Mouse (Mus musculus) cerebellum, adult 2 months (tissue): Measurements from ENCODE around the gene Thop1. TPM values are rescaled to one million over a fixed set of nuclear protein-coding genes. Genes with fewer than 3 reads are reported as not detected.
"Not testable (repeated sequence)": the region's sequence is repeated elsewhere in the genome, so short reads cannot be mapped to it uniquely, and the experiment has no call there.

Experiments used
- DNase-seq, 2 experiments: peaks; one replicate each; pipeline ENCODE4 v3.0.0; 2021
- H3K27ac ChIP-seq: fragments of 200-500 bp; 2 replicates; pipeline ENCODE4 v1.5.1; 2012; ENCODE audit warnings: low read length, control low read depth, inconsistent platforms; ENCODE audit not compliant: insufficient read depth
- H3K27me3 ChIP-seq: fragments of 200-500 bp; 2 replicates; pipeline ENCODE4 v1.6.1; 2012; ENCODE audit warnings: inconsistent platforms, mild to moderate bottlenecking, low read length, moderate library complexity; ENCODE audit not compliant: control insufficient read depth, insufficient read depth
- H3K4me1 ChIP-seq: fragments of 200-500 bp; 2 replicates; pipeline ENCODE4 v1.6.1; 2011; ENCODE audit warnings: low read length; ENCODE audit not compliant: control insufficient read depth, insufficient read depth
- H3K4me3 ChIP-seq: fragments of 200-500 bp; replicated peaks from 2 replicates; pipeline ENCODE3; 2011; ENCODE audit warnings: mild to moderate bottlenecking, low read depth, low read length, control low read depth; ENCODE audit not compliant: insufficient read depth
- CTCF ChIP-seq: fragments of 200-500 bp; IDR thresholded peaks from 2 replicates; pipeline ENCODE4 v1.5.1; 2011; ENCODE audit warnings: low read depth, mild to moderate bottlenecking, control low read depth, low read length, moderate library complexity, borderline replicate concordance; ENCODE audit not compliant: insufficient read depth
- POLR2A ChIP-seq: fragments of 200-500 bp; IDR thresholded peaks from 2 replicates; pipeline ENCODE4 v1.6.1; 2011; ENCODE audit warnings: low read length, control low read depth, borderline replicate concordance; ENCODE audit not compliant: insufficient read depth
- WGBS: fragments of 180-500 bp; shearing (Covaris S2); methylation state at CpG from one replicate; pipeline ENCODE4 v1.1.7; 2018; 5-methylcytosine and 5-hydroxymethylcytosine counted together
- polyA plus RNA-seq: library from polyadenylated mRNA; depleted of rRNA; stranded (reverse); fragments of >200 nt; gene quantifications from 2 replicates; pipeline ENCODE4 v1.2.3, GENCODE M21; 2012

Thop1 gene
- polyA plus RNA-seq, 1 experiment: 54.7 TPM

DNA sequence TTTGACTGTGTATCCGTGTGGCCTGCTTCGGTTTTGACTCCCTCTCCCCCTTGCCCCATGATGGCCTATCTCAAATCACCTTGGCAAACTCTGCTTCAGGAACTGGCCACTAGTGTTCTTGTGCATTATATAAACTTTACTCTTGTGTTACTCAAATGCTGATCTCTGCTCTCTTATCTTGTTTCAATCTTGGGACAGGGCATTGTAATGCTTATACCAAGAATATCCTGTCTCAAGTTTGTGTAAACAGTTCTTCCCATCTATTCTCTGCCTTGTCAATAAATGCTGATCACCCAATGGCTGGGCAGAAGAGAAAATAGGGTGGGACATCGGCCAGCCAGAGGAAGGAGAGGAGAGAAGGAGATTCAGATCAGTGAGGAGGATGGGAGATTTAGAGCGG lies 7.1 kb upstream of the Thop1 start:
- H3K27ac ChIP-seq: no peak overlapping the region
- no peak for DNase-seq
- no peaks in the 10 kb centered on the region for H3K27me3 ChIP-seq
- TF ChIP-seq POLR2A (no peak), CTCF (no peak)
- no peak overlapping the region for H3K4me3 ChIP-seq
- peaks cover 8% of the 10 kb centered on the region for H3K4me1 ChIP-seq
- 57% methylated on average over 4 of the region's 4 CpGs for WGBS

DNA sequence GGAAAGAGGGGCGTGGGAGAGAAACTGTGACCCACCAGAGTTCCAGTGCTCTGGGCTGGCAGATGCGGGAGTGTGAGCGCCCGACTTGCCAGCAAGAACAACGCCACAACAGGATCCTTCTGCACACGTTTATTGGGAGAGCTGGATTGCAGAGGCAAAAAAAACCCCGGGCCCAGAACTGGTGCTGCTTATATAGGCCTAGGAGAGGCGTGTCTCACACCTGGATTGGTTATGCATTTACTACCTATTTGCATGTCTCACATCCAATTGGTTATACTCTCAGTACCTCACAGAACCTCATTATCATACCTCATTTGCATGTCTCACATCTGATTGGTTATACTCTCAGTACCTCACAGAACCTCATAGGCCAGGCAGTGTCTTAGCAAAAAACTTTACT lies 5.3 kb upstream of the Thop1 start:
- not testable (repeated sequence) for H3K27me3 ChIP-seq, DNase-seq, H3K4me1 ChIP-seq, H3K27ac ChIP-seq, H3K4me3 ChIP-seq
- 80% methylated on average over 8 of the region's 8 CpGs for WGBS

DNA sequence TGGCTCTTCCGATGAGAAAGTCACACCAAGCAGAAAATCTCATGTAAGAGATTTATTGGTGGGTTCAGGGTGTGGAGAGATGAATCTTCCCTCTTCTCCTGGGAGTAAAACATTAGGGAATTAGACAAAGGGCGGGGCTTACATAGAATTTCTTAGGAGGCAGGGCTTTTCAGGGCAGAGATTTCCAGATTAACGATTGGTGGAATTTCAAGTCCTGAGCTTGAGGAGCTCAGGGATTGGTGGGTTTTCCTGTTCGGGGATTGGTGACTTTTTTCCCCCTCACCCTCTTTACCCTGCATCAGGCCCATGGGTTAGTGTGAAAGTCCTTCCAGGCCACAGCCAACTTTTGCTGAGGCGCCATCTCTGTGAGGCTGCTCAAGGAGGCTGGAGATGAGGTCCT lies 1.1 kb upstream of the Thop1 start:
- TF ChIP-seq CTCF (no peak), POLR2A (no peak)
- Histone ChIP-seq H3K4me1 (peaks cover 8% of the 10 kb centered on the region; the same call in 1 of the 2 replicates), H3K27ac (no peak overlapping the region), H3K27me3 (no peaks in the 10 kb centered on the region), H3K4me3 (no peak overlapping the region)
- WGBS: 66% methylated on average over 5 of the region's 5 CpGs
- DNase-seq: no peak

DNA sequence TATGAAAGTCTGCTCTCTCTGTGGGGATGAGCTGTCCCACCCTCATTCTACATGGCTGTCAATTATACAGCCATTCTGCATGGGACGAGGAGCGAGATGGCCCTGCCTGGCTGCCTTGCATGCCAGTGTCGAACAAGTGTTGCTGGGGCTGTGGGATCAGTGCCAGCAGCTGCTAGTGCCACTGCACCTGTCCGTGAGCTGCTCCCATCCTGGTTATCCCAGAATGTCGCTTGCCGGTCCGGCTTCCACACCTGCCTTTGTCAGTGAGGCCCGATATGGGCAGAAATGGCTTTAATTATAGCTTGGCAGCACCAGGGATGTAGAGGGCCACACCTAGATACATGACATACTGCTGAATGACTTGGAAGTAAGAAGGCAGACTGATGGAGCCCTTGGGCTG lies 2.5 kb downstream of the Thop1 start:
- DNase-seq: no peak
- H3K27me3 ChIP-seq: no peaks in the 10 kb centered on the region
- WGBS: 71% methylated on average over 8 of the region's 8 CpGs
- H3K4me1 ChIP-seq: peaks cover 8% of the 10 kb centered on the region; the same call in 1 of the 2 replicates
- TF ChIP-seq POLR2A (no peak), CTCF (no peak)
- no peak overlapping the region for H3K4me3 ChIP-seq
- no peak overlapping the region for H3K27ac ChIP-seq

DNA sequence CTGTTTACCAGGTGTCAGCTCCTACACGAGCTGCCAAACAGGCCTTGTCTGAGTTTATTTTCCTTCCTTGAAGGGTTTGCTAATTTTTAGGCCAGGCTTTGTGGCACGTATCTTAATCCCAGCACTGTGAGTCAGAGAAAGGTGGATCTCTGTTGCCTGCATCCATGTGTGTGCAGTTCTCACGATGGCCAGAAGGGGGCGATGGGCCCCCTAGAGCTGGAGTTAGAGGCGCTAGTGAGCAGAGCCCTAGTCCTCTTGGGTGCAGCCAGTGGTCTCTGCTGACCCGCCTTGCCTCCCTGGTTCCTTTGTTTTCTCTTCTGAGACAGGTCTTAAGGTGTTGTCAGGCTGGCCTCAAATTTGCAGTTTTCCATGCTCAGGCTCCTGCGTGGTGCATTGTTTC lies 3.6 kb downstream of the Thop1 start:
- no peak for DNase-seq
- WGBS: 62% methylated on average over 7 of the region's 7 CpGs
- peaks cover 8% of the 10 kb centered on the region; the same call in 1 of the 2 replicates for H3K4me1 ChIP-seq

DNA sequence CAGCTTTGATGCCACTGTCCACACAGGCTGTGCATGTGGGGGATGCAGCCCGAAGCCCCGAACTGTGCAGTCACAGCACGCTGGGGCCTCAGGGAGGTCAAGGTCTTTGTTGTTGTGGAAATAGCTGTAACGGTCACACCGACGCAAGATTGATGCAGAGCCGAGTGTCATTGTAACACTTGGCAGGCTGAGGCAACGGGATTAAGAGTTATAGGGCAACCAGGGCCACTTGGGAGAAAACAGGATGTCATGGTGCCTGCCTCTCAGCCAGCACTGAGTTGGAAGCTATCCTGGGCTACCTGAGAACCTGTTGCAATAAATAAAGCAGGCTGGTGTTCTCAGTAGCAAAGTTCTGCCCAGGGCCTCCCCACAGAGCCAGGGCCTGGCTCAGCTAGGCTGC lies 5.9 kb downstream of the Thop1 start:
- Histone ChIP-seq H3K27me3 (no peaks in the 10 kb centered on the region), H3K4me1 (peaks cover 16% of the 10 kb centered on the region), H3K4me3 (no peak overlapping the region), H3K27ac (no peak overlapping the region)
- no peak for TF ChIP-seq POLR2A
- TF ChIP-seq CTCF: no peak
- no peak for DNase-seq
- 70% methylated on average over 8 of the region's 8 CpGs for WGBS

More for the DNA sequence above, 3.6 kb downstream of the Thop1 start:
- Histone ChIP-seq H3K27me3 (no peaks in the 10 kb centered on the region), H3K4me3 (no peak overlapping the region), H3K27ac (no peak overlapping the region)
- TF ChIP-seq POLR2A: no peak
- TF ChIP-seq CTCF: peak; percentile 59

DNA sequence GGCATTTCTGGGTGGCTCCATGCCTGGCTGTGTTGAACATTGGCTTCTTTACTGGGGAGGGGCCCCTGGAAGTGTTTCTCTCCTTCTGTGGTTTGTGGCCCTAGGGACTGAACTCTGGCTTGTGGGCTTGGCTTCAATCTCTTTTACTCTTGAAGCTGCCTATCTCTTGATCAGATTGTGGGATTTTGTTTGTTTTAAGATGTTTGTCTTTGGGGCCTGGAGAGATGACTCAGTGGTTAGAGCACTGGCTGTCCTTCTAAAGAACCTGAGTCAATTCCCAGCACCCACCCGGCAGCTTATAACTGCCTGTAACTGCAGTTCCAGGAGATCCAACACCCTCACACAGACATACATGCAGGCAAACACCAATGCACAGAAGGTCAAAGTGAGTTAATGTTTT lies 6.5 kb downstream of the Thop1 start:
- no peaks in the 10 kb centered on the region for H3K27me3 ChIP-seq
- peaks cover 17% of the 10 kb centered on the region for H3K4me1 ChIP-seq
- TF ChIP-seq CTCF (no peak), POLR2A (no peak)
- 92% methylated on average over 1 of the region's 1 CpGs for WGBS
- H3K4me3 ChIP-seq: no peak overlapping the region
- no peak for DNase-seq
- no peak overlapping the region for H3K27ac ChIP-seq

DNA sequence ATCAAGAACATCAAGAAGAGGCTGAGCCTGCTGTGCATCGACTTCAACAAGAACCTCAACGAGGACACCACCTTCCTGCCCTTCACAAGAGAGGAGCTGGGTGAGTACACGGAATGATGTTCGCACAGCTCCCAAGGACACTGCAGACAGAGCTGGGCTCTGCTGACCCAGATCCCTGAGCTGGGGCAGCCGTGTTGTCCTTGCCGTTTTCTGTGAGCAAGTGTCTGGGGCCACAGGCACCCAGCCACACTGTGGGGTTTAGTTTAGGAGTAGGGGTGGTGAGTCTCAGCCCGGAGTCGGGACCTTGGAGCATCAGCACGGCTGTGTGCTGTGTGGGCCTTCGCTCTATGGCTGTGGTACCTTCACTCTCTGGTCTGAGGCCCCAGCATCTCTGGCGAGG lies 8.1 kb downstream of the Thop1 start:
- TF ChIP-seq CTCF (no peak), POLR2A (no peak)
- WGBS: 91% methylated on average over 11 of the region's 11 CpGs
- DNase-seq: no peak
- Histone ChIP-seq H3K27ac (no peak overlapping the region), H3K27me3 (no peaks in the 10 kb centered on the region), H3K4me3 (no peak overlapping the region), H3K4me1 (peaks cover 17% of the 10 kb centered on the region)

DNA sequence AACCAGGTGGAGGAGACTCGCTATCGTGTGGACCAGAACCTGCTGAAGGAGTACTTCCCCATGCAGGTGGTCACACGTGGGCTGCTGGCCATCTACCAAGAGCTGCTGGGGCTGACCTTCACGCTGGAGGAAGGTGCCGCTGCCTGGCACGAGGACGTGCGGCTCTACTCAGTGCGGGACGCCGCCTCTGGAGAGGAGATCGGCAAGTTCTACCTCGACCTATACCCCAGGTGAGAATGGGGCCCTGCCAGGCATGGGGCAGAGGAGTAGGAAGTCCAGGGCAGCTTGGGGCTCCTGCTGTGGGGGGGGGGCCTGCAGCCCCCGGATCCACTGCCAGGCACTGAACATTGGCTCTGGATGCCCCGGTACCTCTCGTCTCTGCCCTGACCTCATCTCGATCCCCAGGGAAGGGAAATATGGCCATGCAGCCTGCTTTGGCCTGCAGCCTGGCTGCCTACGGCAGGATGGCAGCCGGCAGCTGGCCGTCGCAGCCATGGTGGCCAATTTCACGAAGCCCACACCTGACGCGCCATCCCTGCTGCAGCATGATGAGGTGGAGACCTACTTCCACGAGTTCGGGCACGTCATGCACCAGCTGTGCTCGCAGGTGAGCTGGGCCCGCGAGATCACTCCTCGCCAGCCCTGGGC lies 10.3 kb downstream of the Thop1 start:
- H3K4me3 ChIP-seq: no peak overlapping the region
- TF ChIP-seq POLR2A: no peak
- TF ChIP-seq CTCF: no peak
- WGBS: 33% methylated on average over 31 of the region's 31 CpGs
- no peak overlapping the region for H3K27ac ChIP-seq
- no peaks in the 10 kb centered on the region for H3K27me3 ChIP-seq
- peak; percentile 46 to 48 for DNase-seq
- H3K4me1 ChIP-seq: peaks cover 17% of the 10 kb centered on the region
